Mouse (Mus musculus): ENCODE results near the gene Nxpe5.

Gene Nxpe5

GRCm38 (mm10) chr5:138251144-138251543 is 25.4 kb downstream of the Nxpe5 start:
- DNase-seq (ENCODE audit: extremely low spot score, low read depth, low spot score), result no peak

GRCm38 (mm10) chr5:138253061-138253460 is 27.4 kb downstream of the Nxpe5 start:
- DNase-seq (ENCODE audit: extremely low spot score, low read depth, low spot score), result no peak

GRCm38 (mm10) chr5:138255353-138256093 is 29.8 kb downstream of the Nxpe5 start, which contains the start of gene Lamtor4:
Gene Lamtor4, plus strand, starts transcription at chr5:138255482.
- DNase-seq (ENCODE audit: extremely low spot score, low read depth, low spot score), result peak; percentile 89

- DNase-seq (ENCODE audit: extremely low spot score, low read depth, low spot score), result no peak
Observed at GRCm38 (mm10) chr5:138256094-138256467, 30.4 kb downstream of the Nxpe5 start.

- DNase-seq (ENCODE audit: extremely low spot score, low read depth, low spot score), result no peak
Observed at GRCm38 (mm10) chr5:138256966-138257584, 31.4 kb downstream of the Nxpe5 start.

DNA sequence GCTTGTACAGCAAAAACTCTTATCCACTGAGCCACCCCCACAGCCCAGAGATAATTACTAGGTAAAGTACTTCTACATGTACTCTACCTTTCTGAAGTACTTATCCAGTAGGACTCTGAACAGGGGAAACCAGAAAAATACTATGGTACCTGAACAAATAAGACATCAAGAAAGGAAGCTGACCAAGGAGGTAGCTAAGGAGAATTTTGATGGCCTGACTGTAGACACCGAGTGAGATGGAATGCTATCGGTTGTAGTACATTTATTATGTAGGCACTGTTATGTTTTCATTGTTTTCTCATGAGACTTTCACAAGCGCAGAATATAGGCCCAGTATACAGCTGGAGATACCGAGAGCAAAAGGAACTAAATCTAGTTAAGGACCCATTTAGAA is 31.9 kb downstream of the Nxpe5 start:
- no peak for DNase-seq (ENCODE audit: extremely low spot score, low read depth, low spot score)

- no peak for DNase-seq (ENCODE audit: extremely low spot score, low read depth, low spot score)
Observed at GRCm38 (mm10) chr5:138258078-138258477, 32.4 kb downstream of the Nxpe5 start.

DNA sequence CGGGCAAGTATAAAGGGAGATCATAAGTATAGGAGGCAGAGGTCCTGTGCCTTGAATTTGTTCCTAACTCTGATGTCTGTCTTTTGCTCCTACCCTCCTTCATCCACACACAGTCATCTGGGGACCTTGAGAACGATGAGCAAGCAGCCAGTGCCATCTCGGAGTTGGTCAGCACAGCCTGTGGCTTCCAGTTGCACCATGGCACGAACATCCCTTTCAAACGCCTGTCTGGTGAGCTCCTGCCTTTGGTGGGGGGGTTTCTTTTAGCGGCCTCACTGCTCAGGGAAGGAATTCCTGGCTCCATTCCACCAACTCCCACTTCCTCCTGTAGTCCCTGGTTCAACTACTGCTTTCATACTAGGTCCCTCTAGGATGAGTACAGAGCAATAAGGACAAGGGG is 32.8 kb downstream of the Nxpe5 start:
- DNase-seq (ENCODE audit: extremely low spot score, low read depth, low spot score), result no peak

GRCm38 (mm10) chr5:138258993-138259392 is 33.3 kb downstream of the Nxpe5 start:
- DNase-seq (ENCODE audit: extremely low spot score, low read depth, low spot score), result no peak

DNA sequence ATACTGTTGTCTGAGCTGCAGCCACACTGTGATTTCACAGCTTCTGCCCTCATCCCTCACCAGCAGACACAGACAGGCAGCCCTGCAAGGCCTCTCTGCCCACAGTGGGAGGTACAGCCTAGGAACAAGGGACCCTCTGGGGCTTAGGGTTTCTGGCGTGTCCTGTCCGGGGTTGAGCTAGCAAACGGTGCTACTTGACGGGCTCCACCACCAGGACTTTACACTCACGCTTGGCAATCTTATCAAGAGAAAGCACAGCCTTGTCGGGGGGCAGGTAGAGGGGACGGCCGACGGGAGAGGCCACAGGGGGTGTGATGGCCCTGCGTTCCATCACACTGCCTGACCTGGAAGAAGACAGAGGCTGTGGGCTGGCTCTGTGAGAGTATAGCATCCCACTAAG is 34.4 kb downstream of the Nxpe5 start:
- no peak for DNase-seq (ENCODE audit: extremely low spot score, low read depth, low spot score)

GRCm38 (mm10) chr5:138260834-138261233 is 35.1 kb downstream of the Nxpe5 start:
- no peak for DNase-seq (ENCODE audit: extremely low spot score, low read depth, low spot score)

GRCm38 (mm10) chr5:138262001-138262400 is 36.3 kb downstream of the Nxpe5 start:
- no peak for DNase-seq (ENCODE audit: extremely low spot score, low read depth, low spot score)

GRCm38 (mm10) chr5:138262582-138263240 is 37.0 kb downstream of the Nxpe5 start:
- no peak for DNase-seq (ENCODE audit: extremely low spot score, low read depth, low spot score)

GRCm38 (mm10) chr5:138263260-138264206 is 37.8 kb downstream of the Nxpe5 start, which contains the start of gene BC037034:
Gene BC037034, minus strand, starts transcription at chr5:138264033.
- no peak for DNase-seq (ENCODE audit: extremely low spot score, low read depth, low spot score)

GRCm38 (mm10) chr5:138264207-138264578 is 38.5 kb downstream of the Nxpe5 start:
- DNase-seq (ENCODE audit: extremely low spot score, low read depth, low spot score), result no peak

- DNase-seq (ENCODE audit: extremely low spot score, low read depth, low spot score), result no peak
Observed at GRCm38 (mm10) chr5:138265712-138266111, 40.0 kb downstream of the Nxpe5 start.

DNA sequence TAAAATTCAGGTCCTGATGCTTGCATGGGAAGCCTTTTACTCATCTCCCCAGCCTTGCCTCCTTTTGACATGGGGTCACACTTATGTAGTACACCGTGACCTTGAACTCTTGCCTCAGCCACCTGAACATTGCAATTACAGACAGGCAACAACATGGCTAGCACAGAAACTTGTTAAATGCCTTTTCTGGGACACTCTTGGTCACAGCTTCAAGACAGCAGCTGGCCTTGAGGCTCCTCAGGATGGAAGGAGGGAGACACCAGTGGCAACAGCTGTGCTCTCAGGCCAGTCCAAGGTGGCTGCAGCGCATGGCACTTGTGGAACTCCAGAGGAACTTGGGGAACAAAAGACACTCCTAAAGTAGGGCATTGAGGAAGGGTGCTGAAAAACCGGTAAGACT is 41.4 kb downstream of the Nxpe5 start:
- DNase-seq (ENCODE audit: extremely low spot score, low read depth, low spot score), result no peak

- no peak for DNase-seq (ENCODE audit: extremely low spot score, low read depth, low spot score)
Observed at GRCm38 (mm10) chr5:138268980-138269379, 43.3 kb downstream of the Nxpe5 start.

DNA sequence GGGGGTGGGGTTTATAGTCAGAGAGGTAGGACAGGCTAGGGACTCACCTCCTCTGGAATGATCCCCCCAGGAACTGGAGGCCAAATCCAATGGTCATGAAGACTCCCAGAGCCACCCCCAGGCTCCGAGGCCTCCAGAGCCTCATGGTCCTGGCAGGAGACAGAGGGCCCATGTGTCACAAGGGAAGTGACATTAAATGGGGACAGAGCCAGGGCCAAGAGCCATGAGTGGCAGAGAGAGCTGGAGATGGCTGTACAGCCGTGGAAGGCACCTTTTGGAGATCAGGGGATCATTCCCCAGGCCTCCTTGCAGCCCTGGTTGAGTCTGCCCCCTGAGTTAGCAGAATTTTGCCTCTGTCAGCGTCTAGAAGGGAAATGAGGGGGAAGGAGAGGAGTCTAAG is 45.5 kb downstream of the Nxpe5 start:
- DNase-seq (ENCODE audit: extremely low spot score, low read depth, low spot score), result no peak

GRCm38 (mm10) chr5:138272409-138272923 is 46.8 kb downstream of the Nxpe5 start, which contains the start of gene Gal3st4:
Gene Gal3st4, minus strand, starts transcription at chr5:138272840.
- no peak for DNase-seq (ENCODE audit: extremely low spot score, low read depth, low spot score)

DNA sequence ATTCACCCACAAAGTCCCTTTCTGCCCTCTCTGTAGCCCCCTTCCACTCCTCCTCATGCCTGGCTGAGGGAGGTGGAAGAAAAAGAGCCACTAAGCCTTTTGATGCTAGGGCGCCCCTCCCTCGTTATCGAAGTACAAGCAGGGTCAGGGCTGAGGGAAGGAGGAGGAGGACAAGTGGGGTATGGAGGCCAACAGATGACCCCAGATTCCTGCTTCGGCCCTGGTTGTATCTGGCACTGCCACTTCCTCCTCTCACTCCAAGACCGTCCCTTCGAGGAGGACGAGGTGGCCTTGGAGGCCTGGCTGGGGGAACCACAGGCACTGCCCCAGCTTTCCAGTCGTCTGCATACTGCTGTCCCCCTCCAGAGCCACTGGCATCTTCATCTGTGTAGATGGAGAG is 48.5 kb downstream of the Nxpe5 start:
- no peak for DNase-seq (ENCODE audit: extremely low spot score, low read depth, low spot score)
